Mouse (Mus musculus) gastrocnemius, adult 18-20 months (tissue): ENCODE data around the gene Ppp2r5d. TPM values are rescaled to one million over a fixed set of nuclear protein-coding genes. Genes with fewer than 3 reads are reported as not detected.
A peak's percentile ranks its signal among the peaks of the same experiment; 100 is the strongest.

Source experiments
- DNase-seq: peaks from one replicate; pipeline ENCODE4 v3.0.0; 2021; ENCODE audit warnings: low spot score
- total RNA-seq, 2 experiments: library from RNA; stranded (reverse); gene quantifications; 2 replicates each; pipeline ENCODE4 v1.2.3; 2021

The Ppp2r5d gene
- total RNA-seq, 2 experiments from 2014 or later = 26.4 to 28.3 TPM

GRCm38 (mm10) chr17:46646322-46646662, 58.6 kb downstream of the Ppp2r5d start:
- no peak for DNase-seq

- DNase-seq = peak; percentile 99
Observed at GRCm38 (mm10) chr17:46645561-46646321, 59.2 kb downstream of the Ppp2r5d start, which contains the start of the genes Klc4 and Mrpl2. Gene Klc4, minus strand, starts transcription at chr17:46646022. Gene Mrpl2, plus strand, starts transcription at chr17:46646229.

- peak; percentile 30 for DNase-seq
Observed at GRCm38 (mm10) chr17:46644916-46645475, 59.9 kb downstream of the Ppp2r5d start.

GRCm38 (mm10) chr17:46644152-46644805, 60.6 kb downstream of the Ppp2r5d start:
- no peak for DNase-seq

GRCm38 (mm10) chr17:46642060-46642459, 62.9 kb downstream of the Ppp2r5d start:
- DNase-seq = no peak

GRCm38 (mm10) chr17:46639929-46640328, 65.0 kb downstream of the Ppp2r5d start:
- no peak for DNase-seq

GRCm38 (mm10) chr17:46636831-46637523, 67.9 kb downstream of the Ppp2r5d start:
- DNase-seq = peak; percentile 68

Other genes starting within 250 kb of the Ppp2r5d start
- gene Ttbk1, start 217.4 kb downstream of the Ppp2r5d start, total RNA-seq = under 1 TPM; 0.05 to 0.23 TPM
- gene Dnph1, start 208.4 kb downstream of the Ppp2r5d start, total RNA-seq = 1 to 10 TPM; 5.0 to 6.4 TPM
- 10 to 100 TPM; 13.6 to 14.4 TPM for gene Cul9, start 158.7 kb downstream of the Ppp2r5d start, total RNA-seq
- gene Srf, start 148.9 kb downstream of the Ppp2r5d start, total RNA-seq = 10 to 100 TPM; 80.0 to 87.2 TPM
- under 1 TPM; 0.30 to 0.38 TPM for gene Ptk7, start 75.6 kb downstream of the Ppp2r5d start, total RNA-seq
- gene Klc4, start 59.1 kb downstream of the Ppp2r5d start, total RNA-seq = 10 to 100 TPM; 12.6 to 13.4 TPM
- 100 to 1,000 TPM; 104 TPM for gene Mrpl2, start 58.9 kb downstream of the Ppp2r5d start, total RNA-seq
- 1 to 10 TPM; 3.4 to 4.1 TPM for gene Cul7, start 54.8 kb downstream of the Ppp2r5d start, total RNA-seq
- gene Rrp36, start 30.8 kb downstream of the Ppp2r5d start, total RNA-seq = 10 to 100 TPM in 1 of 2 experiments, 1 to 10 TPM in 1; 8.4 to 11.8 TPM
- gene Mea1, start 26.3 kb downstream of the Ppp2r5d start, total RNA-seq = 10 to 100 TPM; 41.3 to 48.6 TPM
- gene Klhdc3, start 24.2 kb downstream of the Ppp2r5d start, total RNA-seq = 10 to 100 TPM; 64.7 to 90.2 TPM
- 10 to 100 TPM; 13.6 to 15.0 TPM for gene Pex6, start 6.4 kb upstream of the Ppp2r5d start, total RNA-seq
- gene Gnmt, start 24.1 kb upstream of the Ppp2r5d start, total RNA-seq = 1 to 10 TPM; 2.2 to 3.4 TPM
- gene Cnpy3, start 47.1 kb upstream of the Ppp2r5d start, total RNA-seq = 1 to 10 TPM; 7.0 to 8.2 TPM
- gene Ptcra, start 58.6 kb upstream of the Ppp2r5d start, total RNA-seq = not detected
- gene 2310039H08Rik, start 67.5 kb upstream of the Ppp2r5d start, total RNA-seq = 10 to 100 TPM; 38.2 to 40.1 TPM
- 10 to 100 TPM; 36.7 to 37.9 TPM for gene Rpl7l1, start 77.6 kb upstream of the Ppp2r5d start, total RNA-seq
- 10 to 100 TPM in 1 of 2 experiments, 1 to 10 TPM in 1; 9.3 to 13.7 TPM for gene Bicral, start 153.4 kb upstream of the Ppp2r5d start, total RNA-seq
- 1 to 10 TPM; 7.1 to 7.4 TPM for gene Tbcc, start 185.6 kb upstream of the Ppp2r5d start, total RNA-seq
- not detected for gene Prph2, start 205.3 kb upstream of the Ppp2r5d start, total RNA-seq